Mouse (Mus musculus) erythroblast, embryonic 14.5 days (primary cell): ENCODE results near the gene Homez. TPM values are rescaled to one million over a fixed set of nuclear protein-coding genes. Genes with fewer than 3 reads are reported as not detected.

Experiments
- H3K27me3 ChIP-seq: 2 replicates; pipeline ENCODE4 v1.6.1; 2012; ENCODE audit warnings: inconsistent platforms; ENCODE audit not compliant: control insufficient read depth
- H3K36me3 ChIP-seq: 2 replicates; pipeline ENCODE4 v1.6.1; 2012; ENCODE audit warnings: mild to moderate bottlenecking, inconsistent platforms; ENCODE audit not compliant: control insufficient read depth
- H3K4me1 ChIP-seq: 2 replicates; pipeline ENCODE4 v1.6.1; 2012; ENCODE audit warnings: inconsistent platforms; ENCODE audit not compliant: control insufficient read depth
- H3K4me3 ChIP-seq: replicated peaks from 2 replicates; pipeline ENCODE3; 2012; ENCODE audit warnings: moderate library complexity, mild to moderate bottlenecking, inconsistent platforms
- H3K9me3 ChIP-seq: 2 replicates; pipeline ENCODE4 v1.6.1; 2012; ENCODE audit warnings: low read length, inconsistent platforms, mixed read lengths; ENCODE audit not compliant: control insufficient read depth
- GATA1 ChIP-seq: IDR thresholded peaks from 2 replicates; pipeline ENCODE4 v1.6.1; 2012; ENCODE audit warnings: low read length, inconsistent platforms, mixed read lengths
- TAL1 ChIP-seq: IDR thresholded peaks from 3 replicates; pipeline ENCODE4 v1.6.1; 2012; ENCODE audit warnings: low read length, inconsistent platforms, mixed read lengths
- polyA plus RNA-seq: library from polyadenylated mRNA; stranded (reverse); fragments of >175 nt; gene quantifications from 2 replicates; pipeline ENCODE4 v1.2.3, GENCODE M21; 2012

The Homez gene
- polyA plus RNA-seq, 1 experiment = not detected

- H3K27me3 ChIP-seq = no peaks in the 10 kb centered on the region
- peaks cover 4% of the 10 kb centered on the region for H3K4me1 ChIP-seq
- no peaks in the 10 kb centered on the region for H3K36me3 ChIP-seq
- TF ChIP-seq GATA1 = no peak
- TF ChIP-seq TAL1 = no peak
- no peak overlapping the region for H3K4me3 ChIP-seq
- no peaks in the 10 kb centered on the region for H3K9me3 ChIP-seq
These were observed 61.8 kb downstream of the Homez start for GRCm38 (mm10) chr14:54808718-54809667.

DNA sequence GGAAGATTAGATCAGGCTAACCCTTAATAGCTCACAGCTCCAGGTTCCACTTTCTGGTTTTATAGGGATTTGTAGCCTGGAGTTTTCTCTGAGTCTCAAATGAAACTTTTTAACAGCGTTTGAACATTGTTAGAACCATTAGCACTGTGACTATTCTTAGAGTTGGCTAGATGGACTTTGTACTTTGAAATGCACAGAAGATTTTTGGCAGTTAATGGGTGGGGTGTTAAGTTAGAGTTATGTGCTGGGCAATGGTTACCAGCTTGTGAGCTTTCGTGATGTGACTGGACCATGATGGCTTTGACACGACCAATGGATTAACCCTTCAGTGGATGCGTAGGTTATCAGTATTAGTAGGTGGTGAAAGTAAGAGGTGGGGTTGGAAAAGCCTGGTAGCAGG is 64.6 kb downstream of the Homez start:
- Histone ChIP-seq H3K4me1 (peaks cover 4% of the 10 kb centered on the region), H3K27me3 (no peaks in the 10 kb centered on the region), H3K4me3 (no peak overlapping the region), H3K36me3 (no peaks in the 10 kb centered on the region), H3K9me3 (no peaks in the 10 kb centered on the region)
- TF ChIP-seq GATA1 (no peak), TAL1 (no peak)

Other genes with a start within 250 kb of the Homez start
- not detected in 2 replicates for gene Psmb11, start 249.5 kb downstream of the Homez start, polyA plus RNA-seq
- gene Gm17606, start 230.0 kb downstream of the Homez start, polyA plus RNA-seq = not detected in 2 replicates
- gene Cdh24, start 229.6 kb downstream of the Homez start, polyA plus RNA-seq = 0.46 and 0.60 TPM in 2 replicates
- 4.9 and 7.8 TPM in 2 replicates for gene 1700123O20Rik, start 184.7 kb downstream of the Homez start, polyA plus RNA-seq
- 38.2 and 40.2 TPM in 2 replicates for gene Acin1, start 184.0 kb downstream of the Homez start, polyA plus RNA-seq
- gene Gm29776, start 172.1 kb downstream of the Homez start, polyA plus RNA-seq = not detected in 2 replicates
- 0.05 and 0.24 TPM in 2 replicates for gene Cebpe, start 158.8 kb downstream of the Homez start, polyA plus RNA-seq
- gene Slc7a8, start 89.0 kb downstream of the Homez start, polyA plus RNA-seq = 0.25 TPM in 2 replicates
- gene Rnf212b, start 56.8 kb downstream of the Homez start, polyA plus RNA-seq = not detected in 2 replicates
- gene Ppp1r3e, start 6.6 kb upstream of the Homez start, polyA plus RNA-seq = 0.02 TPM in 1 of 2 replicates, not detected in the other
- gene Bcl2l2, start 12.4 kb upstream of the Homez start, polyA plus RNA-seq = 0.66 and 0.95 TPM in 2 replicates
- 0.05 and 0.14 TPM in 2 replicates for gene Gm20521, start 12.5 kb upstream of the Homez start, polyA plus RNA-seq
- 27.8 and 29.0 TPM in 2 replicates for gene Pabpn1, start 21.5 kb upstream of the Homez start, polyA plus RNA-seq
- gene Slc22a17, start 42.2 kb upstream of the Homez start, polyA plus RNA-seq = 0.01 TPM in 1 of 2 replicates, not detected in the other
- gene Efs, start 55.2 kb upstream of the Homez start, polyA plus RNA-seq = 0.05 TPM in 1 of 2 replicates, not detected in the other
- not detected in 2 replicates for gene Il25, start 61.7 kb upstream of the Homez start, polyA plus RNA-seq
- not detected in 2 replicates for gene Cmtm5, start 65.3 kb upstream of the Homez start, polyA plus RNA-seq
- not detected in 2 replicates for gene Myh6, start 96.0 kb upstream of the Homez start, polyA plus RNA-seq
- gene Gm17428, start 106.0 kb upstream of the Homez start, polyA plus RNA-seq = not detected in 2 replicates
- gene Myh7, start 123.7 kb upstream of the Homez start, polyA plus RNA-seq = not detected in 2 replicates
- 2.8 and 3.1 TPM in 2 replicates for gene Ngdn, start 144.5 kb upstream of the Homez start, polyA plus RNA-seq
- 0.06 TPM in 2 replicates for gene Zfhx2, start 221.4 kb upstream of the Homez start, polyA plus RNA-seq
- gene Thtpa, start 223.8 kb upstream of the Homez start, polyA plus RNA-seq = 0.02 and 0.04 TPM in 2 replicates
- 1.7 and 2.4 TPM in 2 replicates for gene Ap1g2, start 235.6 kb upstream of the Homez start, polyA plus RNA-seq
- gene Jph4, start 246.0 kb upstream of the Homez start, polyA plus RNA-seq = 0.02 TPM in 1 of 2 replicates, not detected in the other